Mouse (Mus musculus): ENCODE results near the gene Gm20219. TPM values are rescaled to one million over a fixed set of nuclear protein-coding genes. Genes with fewer than 3 reads are reported as not detected.

The Gm20219 gene
- polyA plus RNA-seq (2012; ENCODE audit: low replicate concordance) = 1.8 and 1.9 TPM in 2 replicates

GRCm38 (mm10) chr17:56554122-56554551, at the start of gene Gm20219:
Gm20219 (minus strand) TSS chr17:56554387.

GRCm38 (mm10) chr17:56584257-56585130, 30.3 kb upstream of the Gm20219 start, which contains the start of the genes Safb2 and Safb:
Safb2 (minus strand) TSS chr17:56584585.
Safb (plus strand) TSS chr17:56584825.

DNA sequence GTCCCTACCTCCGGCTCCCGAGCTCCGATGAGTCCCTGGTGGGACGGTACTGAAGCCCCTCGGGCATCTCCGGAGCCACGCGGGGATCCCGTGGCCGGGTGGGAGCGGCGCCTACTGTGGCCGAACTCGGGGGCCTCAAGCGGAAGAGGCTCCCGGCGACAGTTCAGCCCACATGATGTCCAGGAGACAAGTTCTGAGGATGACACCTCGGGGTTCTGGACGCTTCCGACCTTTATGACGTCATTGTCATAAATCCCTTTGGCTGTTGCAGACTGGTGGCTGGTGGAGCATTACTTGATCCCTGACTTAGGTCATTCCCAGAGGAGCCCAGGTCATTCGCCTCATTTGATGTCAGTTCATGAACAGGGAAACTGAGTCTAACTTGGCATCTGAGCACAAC, 41.9 kb downstream of the Gm20219 start, which contains the start of gene Znrf4:
Znrf4 (minus strand) TSS at position 122 of the 400 bp plus-strand sequence.

Other genes with a start within 250 kb of the Gm20219 start
- gene Kdm4b, start 228.3 kb downstream of the Gm20219 start, polyA plus RNA-seq (2012; ENCODE audit: low replicate concordance) = 44.0 and 67.2 TPM in 2 replicates
- gene Ptprs, start 77.9 kb downstream of the Gm20219 start, polyA plus RNA-seq (2012; ENCODE audit: low replicate concordance) = 34.2 and 182 TPM in 2 replicates
- not detected in 2 replicates for gene Znrf4, start 42.0 kb downstream of the Gm20219 start, polyA plus RNA-seq (2012; ENCODE audit: low replicate concordance)
- 235 and 462 TPM in 2 replicates for gene Safb2, start 30.2 kb upstream of the Gm20219 start, polyA plus RNA-seq (2012; ENCODE audit: low replicate concordance)
- 109 and 178 TPM in 2 replicates for gene Safb, start 30.4 kb upstream of the Gm20219 start, polyA plus RNA-seq (2012; ENCODE audit: low replicate concordance)
- 20.7 and 206 TPM in 2 replicates for gene 2410015M20Rik, start 55.4 kb upstream of the Gm20219 start, polyA plus RNA-seq (2012; ENCODE audit: low replicate concordance)
- 4,904 and 5,189 TPM in 2 replicates for gene Rpl36, start 59.0 kb upstream of the Gm20219 start, polyA plus RNA-seq (2012; ENCODE audit: low replicate concordance)
- 33.5 and 44.9 TPM in 2 replicates for gene Lonp1, start 72.5 kb upstream of the Gm20219 start, polyA plus RNA-seq (2012; ENCODE audit: low replicate concordance)
- 0.16 and 0.40 TPM in 2 replicates for gene Catsperd, start 73.8 kb upstream of the Gm20219 start, polyA plus RNA-seq (2012; ENCODE audit: low replicate concordance)
- gene Ranbp3, start 118.9 kb upstream of the Gm20219 start, polyA plus RNA-seq (2012; ENCODE audit: low replicate concordance) = 84.9 and 151 TPM in 2 replicates
- 49.6 and 172 TPM in 2 replicates for gene Ndufa11, start 163.4 kb upstream of the Gm20219 start, polyA plus RNA-seq (2012; ENCODE audit: low replicate concordance)
- gene Vmac, start 163.6 kb upstream of the Gm20219 start, polyA plus RNA-seq (2012; ENCODE audit: low replicate concordance) = 20.6 and 37.8 TPM in 2 replicates
- 0.27 and 0.43 TPM in 2 replicates for gene Nrtn, start 203.1 kb upstream of the Gm20219 start, polyA plus RNA-seq (2012; ENCODE audit: low replicate concordance)
- gene Dus3l, start 210.4 kb upstream of the Gm20219 start, polyA plus RNA-seq (2012; ENCODE audit: low replicate concordance) = 70.9 and 106 TPM in 2 replicates
- gene Prr22, start 215.9 kb upstream of the Gm20219 start, polyA plus RNA-seq (2012; ENCODE audit: low replicate concordance) = 6.7 and 14.6 TPM in 2 replicates